Mouse (Mus musculus) G1E (cell line): ENCODE data around the gene Hoxc8. TPM values are rescaled to one million over a fixed set of nuclear protein-coding genes. Genes with fewer than 3 reads are reported as not detected.

Source experiments
- ATAC-seq: 2 replicates; pipeline ENCODE4 v1.8.0; 2016; ENCODE audit warnings: mild to moderate bottlenecking; ENCODE audit not compliant: insufficient number of reproducible peaks, poor library complexity, low FRiP score, severe bottlenecking; ENCODE audit errors: extremely low read depth
- DNase-seq: peaks from one replicate; pipeline ENCODE4 v3.0.0; 2012; ENCODE audit warnings: low spot score
- H3K27me3 ChIP-seq: 2 replicates; pipeline ENCODE4 v1.6.1; 2012; ENCODE audit warnings: mild to moderate bottlenecking, low read length, inconsistent platforms; ENCODE audit not compliant: insufficient read depth
- H3K36me3 ChIP-seq: replicated peaks from 2 replicates; pipeline ENCODE3; 2012; ENCODE audit warnings: mild to moderate bottlenecking, inconsistent platforms
- H3K4me1 ChIP-seq: 2 replicates; pipeline ENCODE4 v1.6.1; 2012; ENCODE audit warnings: low read depth, low read length, inconsistent platforms, mixed read lengths; ENCODE audit not compliant: insufficient read depth
- H3K4me3 ChIP-seq: 2 replicates; pipeline ENCODE4 v1.5.1; 2012; ENCODE audit warnings: low read depth, mild to moderate bottlenecking, inconsistent platforms, low read length, moderate library complexity, mixed read lengths
- H3K9me3 ChIP-seq: replicated peaks from 2 replicates; pipeline ENCODE4 v1.6.1; 2012; ENCODE audit warnings: inconsistent platforms
- CTCF ChIP-seq: IDR thresholded peaks from 2 replicates; pipeline ENCODE4 v1.5.1; 2012; ENCODE audit warnings: low read depth, low read length, inconsistent platforms, mixed read lengths
- GATA1 ChIP-seq: IDR thresholded peaks from 2 replicates; pipeline ENCODE4 v1.6.1; 2012; ENCODE audit warnings: borderline replicate concordance, low read length, inconsistent platforms, mixed read lengths
- GATA2 ChIP-seq: IDR thresholded peaks from 2 replicates; pipeline ENCODE4 v1.6.1; 2012; ENCODE audit warnings: low read depth, low read length, inconsistent platforms, borderline replicate concordance
- POLR2AphosphoS5 ChIP-seq: IDR thresholded peaks from 2 replicates; pipeline ENCODE4 v1.6.1; 2012; ENCODE audit warnings: low read depth, low read length, inconsistent platforms; ENCODE audit not compliant: insufficient replicate concordance
- TAL1 ChIP-seq: conservative IDR thresholded peaks from 2 replicates; pipeline ENCODE4 v1.6.1; 2012; ENCODE audit warnings: low read depth, low read length, inconsistent platforms, mixed read lengths
- polyA plus RNA-seq: library from polyadenylated mRNA; stranded (reverse); fragments of >175 nt; gene quantifications from 2 replicates; pipeline ENCODE4 v1.2.3, GENCODE M21; 2012
- total RNA-seq, 2 experiments: library from RNA; stranded (forward) in 1 of 2; stranded (reverse) in 1 of 2; fragments of 200-1000 nt in 1 of 2; fragments of >200 nt in 1 of 2; fragmentation: Nextera tagmentation in 1 of 2; gene quantifications; 2 replicates each; pipeline ENCODE4 v1.2.3; 2014 to 2017

Gene Hoxc8
- total and polyA plus RNA-seq, 3 experiments: 2.7 to 21.1 (median 10.1) TPM

- H3K27me3 ChIP-seq: no peaks in the 10 kb centered on the region
- ATAC-seq (peak; percentile 41), DNase-seq (no peak)
- peaks cover 35% of the 10 kb centered on the region for H3K36me3 ChIP-seq
- peak within 1 kb of the TSS; percentile 67 for H3K4me3 ChIP-seq
- peaks cover 91% of the 10 kb centered on the region for H3K4me1 ChIP-seq
- no peaks in the 10 kb centered on the region for H3K9me3 ChIP-seq
- no peak for TF ChIP-seq GATA2
- TF ChIP-seq GATA1: no peak
- peak; percentile 48 for TF ChIP-seq TAL1
These were observed 28.2 kb downstream of the Hoxc8 start, which contains the start of gene Hoxc4 for GRCm38 (mm10) chr15:103018636-103019035. TSS of gene Hoxc4 (plus strand) at chr15:103018934.

DNA sequence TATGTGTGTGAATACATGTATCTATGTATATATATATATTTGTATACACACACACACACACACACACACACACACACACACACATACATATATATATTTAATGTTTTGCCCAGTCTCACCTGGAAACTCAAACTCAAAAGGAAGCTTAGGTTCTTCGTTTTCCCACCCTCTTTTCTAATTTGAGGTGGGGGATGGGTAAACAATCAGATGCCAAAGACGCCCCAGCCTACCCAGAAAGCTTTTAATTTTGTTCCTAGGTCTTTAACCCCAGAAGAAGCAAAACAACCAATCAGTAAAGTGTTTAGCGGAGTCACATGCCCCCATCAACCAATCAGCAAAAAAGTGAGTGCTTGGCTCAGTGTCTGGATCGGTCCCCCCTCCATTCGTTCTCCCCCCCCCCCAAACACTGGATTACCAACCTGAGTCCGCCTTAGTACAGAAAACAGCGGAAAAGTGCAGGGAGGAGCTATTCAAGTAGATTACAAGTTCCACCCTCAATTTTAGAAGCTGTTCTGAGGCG lies 30.6 kb downstream of the Hoxc8 start:
- Histone ChIP-seq H3K27me3 (no peaks in the 10 kb centered on the region), H3K9me3 (no peaks in the 10 kb centered on the region), H3K4me3 (no peak overlapping the region; the same call in 1 of the 2 replicates), H3K36me3 (peaks cover 42% of the 10 kb centered on the region), H3K4me1 (peaks cover 87% of the 10 kb centered on the region)
- TF ChIP-seq GATA2 (no peak), POLR2AphosphoS5 (no peak), TAL1 (no peak), CTCF (no peak), GATA1 (no peak)
- peak; percentile 53 for DNase-seq
- ATAC-seq: peak; percentile 64

DNA sequence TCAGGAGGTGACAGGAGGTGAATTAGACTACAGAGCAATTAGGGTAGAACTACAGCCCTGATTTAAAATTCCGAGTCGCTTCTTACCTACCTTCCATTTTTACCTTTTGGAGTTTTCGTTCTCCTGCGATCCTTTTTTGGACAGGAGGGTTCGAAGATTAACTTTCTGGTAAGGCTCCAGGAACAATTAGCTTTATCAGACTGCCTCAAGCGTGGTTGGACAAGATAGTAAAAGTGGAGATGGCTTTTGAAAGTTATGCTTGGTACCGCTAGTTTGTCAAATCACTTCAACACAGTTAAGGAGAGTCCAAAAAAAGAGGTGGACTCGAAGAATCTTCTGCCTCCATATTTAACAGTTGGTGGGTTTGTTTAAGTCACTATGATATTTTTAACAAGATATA lies 31.1 kb downstream of the Hoxc8 start:
- Histone ChIP-seq H3K27me3 (no peaks in the 10 kb centered on the region), H3K36me3 (peaks cover 48% of the 10 kb centered on the region), H3K9me3 (no peaks in the 10 kb centered on the region), H3K4me1 (peaks cover 81% of the 10 kb centered on the region), H3K4me3 (no peak overlapping the region; the same call in 1 of the 2 replicates)
- ATAC-seq (no peak), DNase-seq (no peak)
- TF ChIP-seq CTCF (no peak), TAL1 (no peak), POLR2AphosphoS5 (no peak), GATA1 (no peak), GATA2 (no peak)

DNA sequence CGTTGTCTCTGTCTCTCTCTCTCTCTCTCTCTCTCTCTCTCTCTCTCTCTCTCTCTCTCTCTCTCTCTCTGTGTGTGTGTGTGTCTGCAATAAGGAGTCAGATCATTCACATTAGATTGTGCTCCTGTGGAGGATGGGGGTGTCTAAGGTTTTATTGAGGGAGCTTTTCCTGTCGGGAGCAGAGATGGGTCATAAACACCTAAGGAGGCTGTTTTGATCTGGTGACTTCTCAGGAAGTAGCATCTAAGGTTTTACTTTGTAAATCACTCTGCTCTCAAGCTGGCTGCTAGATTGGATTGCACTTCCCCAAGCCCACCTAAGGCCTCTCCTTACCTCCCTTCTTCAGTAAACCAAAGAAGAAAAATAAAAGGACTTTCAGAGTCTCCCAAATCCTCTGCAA lies 33.7 kb downstream of the Hoxc8 start:
- Histone ChIP-seq H3K9me3 (no peaks in the 10 kb centered on the region), H3K36me3 (peaks cover 65% of the 10 kb centered on the region), H3K4me1 (peaks cover 64% of the 10 kb centered on the region), H3K27me3 (no peaks in the 10 kb centered on the region), H3K4me3 (no peak overlapping the region)
- ATAC-seq (no peak), DNase-seq (no peak)
- TF ChIP-seq GATA1 (no peak), POLR2AphosphoS5 (no peak), GATA2 (no peak), TAL1 (no peak), CTCF (no peak)

DNA sequence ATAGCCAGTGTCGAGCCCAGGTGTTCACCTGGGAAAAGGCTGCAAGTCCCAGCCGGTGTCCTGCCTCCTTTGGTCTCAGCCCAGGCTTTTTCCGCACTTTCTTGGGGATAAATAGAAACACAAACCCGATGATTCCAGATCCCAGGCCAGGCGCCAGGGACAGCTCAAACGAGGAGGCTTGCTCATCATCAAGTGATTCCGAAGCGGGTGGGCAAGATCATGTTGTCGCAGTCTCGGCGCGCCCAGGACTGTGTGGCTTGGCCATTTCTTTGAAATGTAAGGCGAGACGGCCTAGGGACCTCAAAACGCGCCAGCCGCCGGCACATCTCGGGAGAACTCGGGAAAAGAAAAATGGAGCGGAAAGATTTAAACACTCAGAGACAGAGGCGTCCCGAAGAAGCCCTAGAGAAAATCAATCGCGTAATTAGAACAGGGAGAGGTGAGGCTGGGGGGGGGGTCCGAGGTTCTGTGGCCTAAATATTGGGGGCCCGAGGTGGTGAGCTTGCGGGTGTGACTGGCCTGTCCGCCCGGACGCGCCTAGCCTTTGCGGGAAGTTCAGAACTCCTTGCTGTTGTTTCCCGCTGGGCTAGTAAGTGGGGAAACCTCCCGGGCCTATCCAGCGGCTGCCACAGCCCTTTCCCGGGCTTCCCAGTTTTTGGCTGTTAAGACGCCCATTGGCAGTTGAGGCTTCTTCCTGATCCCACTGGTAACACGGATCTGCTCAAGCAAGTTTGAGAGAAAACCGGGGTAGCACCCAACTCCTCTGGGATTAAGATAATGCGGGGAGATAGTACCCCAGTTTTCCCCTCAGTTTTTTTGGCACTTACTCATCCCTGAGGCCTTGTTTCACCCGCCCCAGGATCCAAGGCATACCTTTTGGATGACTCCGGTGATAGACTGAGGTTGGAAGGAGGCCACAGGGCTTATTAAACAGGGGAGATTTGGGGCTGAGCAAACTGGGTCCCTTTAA lies 37.1 kb downstream of the Hoxc8 start:
- Histone ChIP-seq H3K4me3 (no peak overlapping the region), H3K4me1 (peaks cover 54% of the 10 kb centered on the region), H3K9me3 (no peaks in the 10 kb centered on the region), H3K36me3 (peaks cover 66% of the 10 kb centered on the region), H3K27me3 (no peaks in the 10 kb centered on the region)
- DNase-seq (no peak), ATAC-seq (no peak)
- TF ChIP-seq CTCF (no peak), TAL1 (no peak), POLR2AphosphoS5 (no peak), GATA1 (no peak), GATA2 (no peak)

DNA sequence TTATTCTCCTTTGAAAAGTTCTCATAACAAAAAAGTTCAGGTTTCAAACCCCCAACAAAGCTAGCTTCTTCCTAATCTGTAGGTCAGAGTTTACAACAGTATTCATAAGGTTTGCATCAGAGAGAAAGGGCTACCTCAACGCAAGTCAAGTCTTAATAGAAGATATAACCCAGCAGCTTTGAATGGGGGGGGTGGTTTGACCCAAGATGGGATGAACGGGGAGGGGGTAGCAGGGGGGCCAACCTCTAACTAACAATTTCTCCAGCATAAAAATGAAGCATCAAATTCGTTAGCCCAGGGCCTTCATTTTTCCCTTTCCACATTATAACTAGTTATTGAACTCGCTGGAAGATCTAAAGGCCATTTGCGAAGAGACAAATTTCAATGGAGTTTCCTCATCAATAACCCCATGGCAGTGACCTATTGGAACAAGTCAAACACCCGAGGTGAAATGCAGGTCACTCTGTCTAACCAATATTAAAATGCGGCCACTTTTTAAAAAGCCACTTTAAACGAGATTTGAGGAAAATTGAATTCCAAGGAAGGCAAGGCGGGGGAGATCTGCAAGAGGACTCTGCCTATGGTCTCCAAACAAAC lies 38.6 kb downstream of the Hoxc8 start:
- Histone ChIP-seq H3K27me3 (no peaks in the 10 kb centered on the region), H3K9me3 (no peaks in the 10 kb centered on the region), H3K4me3 (no peak overlapping the region), H3K4me1 (peaks cover 57% of the 10 kb centered on the region), H3K36me3 (peaks cover 71% of the 10 kb centered on the region)
- no peak for DNase-seq
- TF ChIP-seq POLR2AphosphoS5 (no peak), GATA1 (no peak), GATA2 (no peak), TAL1 (no peak), CTCF (no peak)
- no peak for ATAC-seq
